Mouse (Mus musculus): Measurements from ENCODE around the gene Adtrp. TPM values are rescaled to one million over a fixed set of nuclear protein-coding genes. Genes with fewer than 3 reads are reported as not detected.
A peak's percentile ranks its signal among the peaks of the same experiment; 100 is the strongest.

Gene Adtrp
- total and polyA plus RNA-seq, 2 experiments from 2014 or later, result not detected

DNA sequence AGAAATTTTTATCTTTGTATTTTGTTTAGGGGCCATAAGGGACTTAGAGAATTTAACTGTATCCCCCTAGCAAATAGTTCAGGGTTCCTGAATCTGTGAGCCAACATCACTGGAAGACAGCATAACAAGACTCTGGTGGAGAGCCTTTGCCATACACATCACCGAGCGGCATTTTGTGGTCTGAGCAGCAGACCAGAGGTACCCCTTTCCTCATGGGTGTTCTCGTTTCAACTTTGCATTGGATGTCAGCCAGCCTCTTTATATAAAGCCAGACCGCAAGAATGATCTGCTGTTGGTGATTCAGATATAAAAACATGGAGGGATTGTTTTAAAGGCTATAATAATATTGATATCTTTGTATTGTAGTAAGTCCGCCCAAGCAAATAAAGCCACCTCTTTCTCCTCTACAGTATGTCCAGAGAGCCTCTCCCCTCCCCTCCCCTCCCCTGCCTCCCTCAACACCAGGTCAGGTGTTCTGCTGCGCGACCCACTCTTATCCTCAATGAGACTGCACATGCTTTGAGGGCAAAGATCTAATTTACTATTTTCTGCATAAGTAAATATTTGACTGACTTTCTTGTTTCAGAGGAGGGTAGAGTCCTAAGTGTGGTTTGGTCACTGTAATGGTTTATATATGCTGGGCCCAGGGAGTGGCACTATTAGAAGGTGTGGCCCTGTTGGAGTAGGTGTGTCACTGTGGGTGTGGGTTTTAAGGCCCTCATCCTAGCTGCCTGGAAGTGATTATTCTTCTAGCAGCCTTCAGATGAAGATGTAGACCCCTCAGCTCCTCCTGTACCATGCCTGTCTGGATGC lies 62.4 kb downstream of the Adtrp start:
- no peak for TF ChIP-seq CTCF (IDR thresholded peaks at IDR 0.05)
- no peak for DNase-seq (ENCODE audit: low spot score)
- Histone ChIP-seq H3K4me1 (ENCODE audit: insufficient read depth, low read length) (no peaks in the 10 kb centered on the region), H3K27me3 (ENCODE audit: insufficient read depth, low read length) (no peaks in the 10 kb centered on the region), H3K9me3 (ENCODE audit: low read length) (no peaks in the 10 kb centered on the region), H3K9ac (replicated peaks; ENCODE audit: low read length, poor library complexity, severe bottlenecking) (no peak overlapping the region), H3K4me2 (ENCODE audit: low read depth, low read length, poor library complexity, severe bottlenecking) (no peak overlapping the region), H3K27ac (ENCODE audit: low read depth, low read length) (no peak overlapping the region), H3K36me3 (ENCODE audit: insufficient read depth, low read length) (no peaks in the 10 kb centered on the region), H3K4me3 (ENCODE audit: low read depth, low read length) (no peak overlapping the region)
- no peak for ATAC-seq (ENCODE audit: low FRiP score)
- WGBS, result 87% methylated on average over 7 of the region's 7 CpGs

GRCm38 (mm10) chr13:41780296-41780695 lies 67.2 kb downstream of the Adtrp start:
- H3K4me2 ChIP-seq (ENCODE audit: low read depth, low read length, poor library complexity, severe bottlenecking), result no peak overlapping the region
- H3K4me3 ChIP-seq (ENCODE audit: low read depth, low read length), result no peak overlapping the region
- H3K36me3 ChIP-seq (ENCODE audit: insufficient read depth, low read length), result no peaks in the 10 kb centered on the region
- no peaks in the 10 kb centered on the region for H3K4me1 ChIP-seq (ENCODE audit: insufficient read depth, low read length)
- DNase-seq (ENCODE audit: low spot score) (no peak), ATAC-seq (ENCODE audit: low FRiP score) (no peak)
- H3K27me3 ChIP-seq (ENCODE audit: insufficient read depth, low read length), result no peaks in the 10 kb centered on the region
- no peak overlapping the region for H3K27ac ChIP-seq (ENCODE audit: low read depth, low read length)
- WGBS, result 84% methylated on average over 4 of the region's 4 CpGs
- no peak overlapping the region for H3K9ac ChIP-seq (replicated peaks; ENCODE audit: low read length, poor library complexity, severe bottlenecking)
- H3K9me3 ChIP-seq (ENCODE audit: low read length), result no peaks in the 10 kb centered on the region
- TF ChIP-seq CTCF (IDR thresholded peaks at IDR 0.05), result no peak

GRCm38 (mm10) chr13:41779603-41780180 lies 67.8 kb downstream of the Adtrp start:
- DNase-seq (ENCODE audit: low spot score), result peak; percentile 29
- no peak for TF ChIP-seq CTCF (IDR thresholded peaks at IDR 0.05)
- no peak for ATAC-seq (ENCODE audit: low FRiP score)
- H3K36me3 ChIP-seq (ENCODE audit: insufficient read depth, low read length), result no peaks in the 10 kb centered on the region
- no peak overlapping the region for H3K4me3 ChIP-seq (ENCODE audit: low read depth, low read length)
- no peak overlapping the region for H3K4me2 ChIP-seq (ENCODE audit: low read depth, low read length, poor library complexity, severe bottlenecking)
- no peak overlapping the region for H3K9ac ChIP-seq (replicated peaks; ENCODE audit: low read length, poor library complexity, severe bottlenecking)
- H3K9me3 ChIP-seq (ENCODE audit: low read length), result no peaks in the 10 kb centered on the region
- H3K4me1 ChIP-seq (ENCODE audit: insufficient read depth, low read length), result no peaks in the 10 kb centered on the region
- H3K27ac ChIP-seq (ENCODE audit: low read depth, low read length), result no peak overlapping the region
- H3K27me3 ChIP-seq (ENCODE audit: insufficient read depth, low read length), result no peaks in the 10 kb centered on the region
- WGBS, result 77% methylated on average over 9 of the region's 9 CpGs

DNA sequence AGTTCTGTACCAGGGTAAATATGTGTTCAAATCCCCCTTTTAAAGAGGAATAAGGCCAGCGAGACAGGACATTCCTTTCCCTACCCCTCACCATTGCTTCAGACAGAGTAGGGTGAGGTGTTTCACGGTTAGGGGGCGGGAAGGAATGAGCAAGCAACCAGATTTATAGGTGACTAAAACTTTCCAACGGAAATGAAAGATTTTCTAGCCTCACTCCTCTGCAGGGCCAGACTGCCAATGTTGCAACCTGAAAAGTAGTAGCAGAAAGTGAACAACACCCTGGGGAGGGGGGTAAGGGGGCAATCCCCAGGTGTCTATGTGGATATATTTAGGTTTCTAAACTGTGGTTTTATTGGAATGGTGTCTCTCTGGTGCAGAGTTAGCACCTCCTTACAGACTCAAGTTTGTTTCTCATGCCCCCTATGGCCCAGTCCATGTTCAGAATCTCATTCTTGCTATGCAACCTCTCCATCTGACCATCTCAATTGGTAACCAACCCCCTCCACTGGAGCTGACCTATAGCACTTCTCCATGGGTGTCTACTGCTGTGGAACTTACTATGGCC lies 73.6 kb downstream of the Adtrp start:
- no peaks in the 10 kb centered on the region for H3K27me3 ChIP-seq (ENCODE audit: insufficient read depth, low read length)

DNA sequence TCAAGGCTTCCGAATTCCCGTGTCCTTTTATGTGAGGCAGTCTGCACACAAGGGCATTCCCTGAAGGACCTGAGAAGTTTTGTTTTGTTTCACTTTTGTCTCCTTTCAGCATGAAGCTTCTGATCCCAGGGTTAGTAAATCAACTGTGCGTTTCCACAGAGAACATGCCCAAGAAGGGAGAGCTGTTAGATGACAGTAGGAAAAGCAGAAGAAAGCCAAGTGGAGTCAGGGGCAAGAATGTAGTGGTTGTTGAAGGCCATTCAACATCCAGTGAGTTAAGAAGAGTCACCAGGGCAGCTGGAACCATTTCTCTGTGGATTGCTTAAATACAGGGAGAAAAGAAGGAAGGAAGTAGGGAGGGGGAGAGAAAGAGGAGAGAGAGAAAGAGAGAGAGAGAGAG lies 76.4 kb downstream of the Adtrp start:
- WGBS, result 34% methylated on average over 3 of the region's 3 CpGs
- no peak for TF ChIP-seq CTCF (IDR thresholded peaks at IDR 0.05)
- ATAC-seq (ENCODE audit: low FRiP score), result no peak
- Histone ChIP-seq H3K4me2 (ENCODE audit: low read depth, low read length, poor library complexity, severe bottlenecking) (no peak overlapping the region), H3K27ac (ENCODE audit: low read depth, low read length) (no peak overlapping the region), H3K9ac (replicated peaks; ENCODE audit: low read length, poor library complexity, severe bottlenecking) (no peak overlapping the region), H3K4me1 (ENCODE audit: insufficient read depth, low read length) (no peaks in the 10 kb centered on the region), H3K9me3 (ENCODE audit: low read length) (no peaks in the 10 kb centered on the region), H3K27me3 (ENCODE audit: insufficient read depth, low read length) (no peaks in the 10 kb centered on the region), H3K4me3 (ENCODE audit: low read depth, low read length) (no peak overlapping the region), H3K36me3 (ENCODE audit: insufficient read depth, low read length) (no peaks in the 10 kb centered on the region)
- DNase-seq (ENCODE audit: low spot score), result no peak

More for the DNA sequence above, 73.6 kb downstream of the Adtrp start:
- 95% methylated on average over 4 of the region's 4 CpGs for WGBS
- ATAC-seq (ENCODE audit: low FRiP score) (no peak), DNase-seq (ENCODE audit: low spot score) (no peak)
- no peaks in the 10 kb centered on the region for H3K9me3 ChIP-seq (ENCODE audit: low read length)
- no peak overlapping the region for H3K4me2 ChIP-seq (ENCODE audit: low read depth, low read length, poor library complexity, severe bottlenecking)
- H3K27ac ChIP-seq (ENCODE audit: low read depth, low read length), result no peak overlapping the region
- H3K4me3 ChIP-seq (ENCODE audit: low read depth, low read length), result no peak overlapping the region
- no peaks in the 10 kb centered on the region for H3K36me3 ChIP-seq (ENCODE audit: insufficient read depth, low read length)
- H3K4me1 ChIP-seq (ENCODE audit: insufficient read depth, low read length), result no peaks in the 10 kb centered on the region
- H3K9ac ChIP-seq (replicated peaks; ENCODE audit: low read length, poor library complexity, severe bottlenecking), result no peak overlapping the region
- no peak for TF ChIP-seq CTCF (IDR thresholded peaks at IDR 0.05)

- TF ChIP-seq CTCF (IDR thresholded peaks at IDR 0.05), result no peak
- Histone ChIP-seq H3K4me2 (ENCODE audit: low read depth, low read length, poor library complexity, severe bottlenecking) (no peak overlapping the region), H3K27me3 (ENCODE audit: insufficient read depth, low read length) (no peaks in the 10 kb centered on the region), H3K9me3 (ENCODE audit: low read length) (no peaks in the 10 kb centered on the region), H3K4me3 (ENCODE audit: low read depth, low read length) (no peak overlapping the region), H3K36me3 (ENCODE audit: insufficient read depth, low read length) (no peaks in the 10 kb centered on the region), H3K4me1 (ENCODE audit: insufficient read depth, low read length) (no peaks in the 10 kb centered on the region), H3K9ac (replicated peaks; ENCODE audit: low read length, poor library complexity, severe bottlenecking) (no peak overlapping the region), H3K27ac (ENCODE audit: low read depth, low read length) (no peak overlapping the region)
- no peak for ATAC-seq (ENCODE audit: low FRiP score)
- DNase-seq (ENCODE audit: low spot score), result no peak
- WGBS, result 91% methylated on average over 4 of the region's 4 CpGs
Observed at GRCm38 (mm10) chr13:41767941-41768340, 79.5 kb downstream of the Adtrp start.

All from midbrain, postnatal 0 days (tissue).